Mouse (Mus musculus): Measurements from ENCODE around the gene Gjc2.

GRCm38 (mm10) chr11:59225167-59225566 lies 42.2 kb upstream of the Gjc2 start:
- no peak for TF ChIP-seq E2F4 (IDR thresholded peaks at IDR 0.05; ENCODE audit: insufficient read depth)
- TF ChIP-seq MAX (IDR thresholded peaks at IDR 0.05; ENCODE audit: low read depth): no peak
- no peak for TF ChIP-seq POLR2A (IDR thresholded peaks at IDR 0.05; ENCODE audit: insufficient read length, low read depth)
- no peak for TF ChIP-seq TCF3 (IDR thresholded peaks at IDR 0.05; ENCODE audit: insufficient read length, low read depth)
- TF ChIP-seq POLR2AphosphoS2 (IDR thresholded peaks at IDR 0.05; ENCODE audit: insufficient read length, low read depth): no peak
